Mouse (Mus musculus) ES-Bruce4 (cell line): ENCODE results near the gene Atcay.

ENCODE experiments used
- CTCF ChIP-seq: IDR thresholded peaks from one replicate; pipeline ENCODE4 v1.8.1; 2011; ENCODE audit warnings: low read depth, low read length
- EP300 ChIP-seq: IDR thresholded peaks from 2 replicates; pipeline ENCODE4 v1.6.1; 2011; ENCODE audit warnings: low read depth, low read length; ENCODE audit not compliant: insufficient read depth
- POLR2A ChIP-seq: IDR thresholded peaks from one replicate; pipeline ENCODE4 v1.8.1; 2011; ENCODE audit warnings: low read length; ENCODE audit not compliant: insufficient read depth

- TF ChIP-seq CTCF (no peak), POLR2A (no peak), EP300 (no peak)
These were observed 28.6 kb downstream of the Atcay start, which contains the start of gene Nmrk2 for GRCm38 (mm10) chr10:81201807-81202758.
